10 mouse cellular contexts compared by ENCODE assay signal in the genomic region with DNA sequence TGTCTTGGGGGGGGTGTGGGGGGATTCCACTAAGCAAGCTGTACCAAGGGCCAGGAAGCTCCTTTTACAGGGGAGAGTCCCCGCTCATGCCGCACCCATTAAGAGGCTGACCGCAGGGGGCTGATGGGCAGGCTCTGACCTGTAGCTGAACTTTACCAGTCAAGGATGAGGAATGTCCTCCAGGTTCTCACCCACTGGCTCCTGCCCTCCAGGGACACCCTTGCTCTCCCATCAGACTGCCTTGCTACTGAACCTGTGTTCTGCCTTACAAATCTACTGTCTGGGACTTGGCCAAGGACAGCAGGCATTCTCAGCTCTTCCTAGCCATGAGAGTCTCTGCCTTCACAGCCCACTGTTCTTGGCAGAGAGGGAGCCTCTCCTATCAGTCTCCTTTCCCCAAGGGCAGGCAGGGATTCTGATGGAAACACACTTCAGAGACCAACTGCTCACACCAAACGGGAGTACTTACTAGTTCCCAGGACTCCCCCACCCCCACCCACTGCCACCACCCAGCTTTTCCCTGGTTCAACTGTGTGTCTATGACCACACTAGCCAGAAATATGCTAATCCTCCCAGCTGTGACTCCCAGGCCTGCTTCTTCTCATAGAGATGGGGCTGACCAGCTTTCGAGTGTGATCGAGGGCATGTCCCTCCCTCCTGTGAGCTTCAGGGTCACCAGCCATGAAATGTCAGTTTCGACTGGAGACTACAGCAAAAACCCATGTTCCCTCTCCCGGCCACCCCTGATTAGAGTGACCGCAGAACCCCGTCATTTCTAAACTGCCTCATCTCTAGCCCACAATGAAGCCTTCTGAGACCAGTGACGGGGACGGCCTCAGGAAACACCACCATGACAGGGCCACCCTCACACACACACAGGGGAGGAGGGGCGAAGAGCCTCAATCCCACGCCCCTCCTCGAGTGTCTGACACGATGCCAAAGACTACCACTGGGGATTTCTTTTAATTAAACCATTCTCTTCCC. TPM values are rescaled to one million over a fixed set of nuclear protein-coding genes. Genes with fewer than 3 reads are reported as not detected.
DNase-seq lines count a peak whose midpoint lies in the region; ATAC-seq and TF ChIP-seq lines count a peak whose summit lies in the region.
"Had no signal": no experiment of that assay in that cellular context is flagged by ENCODE, and none has a peak within 500 bp of the region (broad histone marks: within the 10 kb centered on the region; RNA-seq: fewer than 3 reads in every experiment).

No protein-coding gene starts in this region.

- peak; percentile 34 for DNase-seq in lung, postnatal 10 days
- no peak for DNase-seq in lung, adult 2 months
- peak; percentile 19 for DNase-seq in ZHBTc4 (ENCODE audit: low read depth, low spot score)
- DNase-seq in gastrocnemius, adult 8-10 months (ENCODE audit: low spot score in 2 of 2), result no peak
- no peak for DNase-seq in yolk sac, embryonic 10.5 days (ENCODE audit: low spot score)

- TF ChIP-seq CTCF in lung, adult 2 months (IDR thresholded peaks at IDR 0.05; ENCODE audit: insufficient read depth, low read length), result no peak

- H3K9ac ChIP-seq in heart, embryonic 14.5 days (ENCODE audit: low read length), result peak overlapping the region; percentile 44
- no peak overlapping the region for H3K9ac ChIP-seq in neural tube, embryonic 15.5 days (replicated peaks)
- H3K9ac ChIP-seq: neural tube, embryonic 12.5 days had no signal

- peak; percentile 3; the same call in 1 of the 2 replicates for ATAC-seq in heart, embryonic 14.5 days (ENCODE audit: insufficient number of reproducible peaks, insufficient read depth, low FRiP score, low read depth)
- peak; percentile 12; the same call in 1 of the 2 replicates for ATAC-seq in neural tube, embryonic 15.5 days (ENCODE audit: low FRiP score)

- H3K4me2 ChIP-seq in heart, embryonic 14.5 days (ENCODE audit: low read length), result peak overlapping the region; percentile 31
- no peak overlapping the region for H3K4me2 ChIP-seq in neural tube, embryonic 15.5 days
- H3K4me2 ChIP-seq: neural tube, embryonic 12.5 days had no signal

- no peak for TF ChIP-seq POLR2A in lung, adult 2 months (IDR thresholded peaks at IDR 0.05; ENCODE audit: borderline replicate concordance, extremely low read depth, low read depth, low read length)

- no peak overlapping the region for H3K4me3 ChIP-seq in lung, adult 2 months (replicated peaks; ENCODE audit: extremely low read depth, low read depth, low read length)
- no peak overlapping the region for H3K4me3 ChIP-seq in heart, embryonic 14.5 days (ENCODE audit: control insufficient read depth in 1 of 2, insufficient read depth in 1 of 2, low read depth in 1 of 2, low read length in 2 of 2)
- H3K4me3 ChIP-seq in neural tube, embryonic 15.5 days (replicated peaks), result no peak overlapping the region
- H3K4me3 ChIP-seq: erythroblast, embryonic 14.5 days; neural tube, embryonic 12.5 days had no signal

- H3K27me3 ChIP-seq in heart, embryonic 14.5 days (ENCODE audit: control insufficient read depth, insufficient read depth, low read length), result no peaks in the 10 kb centered on the region
- H3K27me3 ChIP-seq in neural tube, embryonic 15.5 days (replicated peaks), result no peaks in the 10 kb centered on the region; the same call in 1 of the 2 replicates
- H3K27me3 ChIP-seq: neural tube, embryonic 12.5 days had no signal

- H3K9me3 ChIP-seq in heart, embryonic 14.5 days (ENCODE audit: control insufficient read depth, low read length), result no peaks in the 10 kb centered on the region
- H3K9me3 ChIP-seq in neural tube, embryonic 15.5 days (replicated peaks), result no peaks in the 10 kb centered on the region
- H3K9me3 ChIP-seq: neural tube, embryonic 12.5 days had no signal

- H3K4me1 ChIP-seq in lung, adult 2 months (ENCODE audit: control insufficient read depth, insufficient read depth, low read length), result peaks cover 7% of the 10 kb centered on the region
- peaks cover 30 to 35% of the 10 kb centered on the region in 2 experiments for H3K4me1 ChIP-seq in heart, embryonic 14.5 days (ENCODE audit: control insufficient read depth in 2 of 2, insufficient read depth in 2 of 2, low read length in 2 of 2)
- peaks cover 39% of the 10 kb centered on the region for H3K4me1 ChIP-seq in neural tube, embryonic 15.5 days

- WGBS in lung, adult 2 months, result 56% methylated on average over 16 of the region's 16 CpGs
- 46% methylated on average over 16 of the region's 16 CpGs for WGBS in heart, embryonic 14.5 days
- WGBS in neural tube, embryonic 15.5 days, result 46% methylated on average over 16 of the region's 16 CpGs

- peak overlapping the region; percentile 40 to 61 for H3K27ac ChIP-seq in heart, embryonic 14.5 days (replicated peaks in 1 of 2; ENCODE audit: control insufficient read depth in 1 of 2, insufficient read depth in 1 of 2, low read depth in 2 of 2, low read length in 2 of 2)
- H3K27ac ChIP-seq in neural tube, embryonic 15.5 days (replicated peaks), result peak overlapping the region; percentile 63
- H3K27ac ChIP-seq: neural tube, embryonic 12.5 days had no signal

- H3K36me3 ChIP-seq in heart, embryonic 14.5 days (ENCODE audit: control insufficient read depth, insufficient read depth, low read length), result no peaks in the 10 kb centered on the region
- no peaks in the 10 kb centered on the region for H3K36me3 ChIP-seq in neural tube, embryonic 15.5 days
- H3K36me3 ChIP-seq: neural tube, embryonic 12.5 days had no signal

RNA-seq across cellular contexts. Expression of a gene that starts 29.1 kb away (rescaled TPM):
- 516 and 573 TPM in 2 replicates for polyA plus RNA-seq in lung, adult 2 months (2012; rRNA removed)
- 400 and 442 TPM in 2 replicates for polyA plus RNA-seq in heart, embryonic 14.5 days (2014; fragmentation: Nextera tagmentation; extraction: Ambion mirVana)
- polyA plus RNA-seq in neural tube, embryonic 15.5 days (2015; fragmentation: Nextera tagmentation; extraction: Ambion mirVana), result 414 and 416 TPM in 2 replicates
- 10 to 100 TPM; 66.1 to 73.7 (median 72.3) TPM for total RNA-seq in gastrocnemius, adult 8-10 months (2022)

RNA-seq across cellular contexts. Expression of a gene that starts 29.2 kb away (rescaled TPM):
- 53.5 and 70.4 TPM in 2 replicates for polyA plus RNA-seq in lung, adult 2 months (2012; rRNA removed)
- polyA plus RNA-seq in heart, embryonic 14.5 days (2014; fragmentation: Nextera tagmentation; extraction: Ambion mirVana), result 118 and 121 TPM in 2 replicates
- polyA plus RNA-seq in neural tube, embryonic 15.5 days (2015; fragmentation: Nextera tagmentation; extraction: Ambion mirVana), result 54.0 and 58.6 TPM in 2 replicates
- 10 to 100 TPM; 16.0 to 21.9 (median 19.6) TPM for total RNA-seq in gastrocnemius, adult 8-10 months (2022)

RNA-seq across cellular contexts. Expression of a gene that starts 60.0 kb away (rescaled TPM):
- polyA plus RNA-seq in lung, adult 2 months (2012; rRNA removed), result not detected in 2 replicates
- polyA plus RNA-seq in heart, embryonic 14.5 days (2014; fragmentation: Nextera tagmentation; extraction: Ambion mirVana), result 0.12 TPM in 1 of 2 replicates, not detected in the other
- polyA plus RNA-seq in neural tube, embryonic 15.5 days (2015; fragmentation: Nextera tagmentation; extraction: Ambion mirVana), result not detected in 2 replicates
- not detected for total RNA-seq in gastrocnemius, adult 8-10 months (2022)
- total RNA-seq: left cerebral cortex, adult 8-10 months had no signal
- polyA plus RNA-seq: erythroblast, embryonic 14.5 days; neural tube, embryonic 12.5 days had no signal

Comparison
In these comparisons a context has a peak if more than half of its experiments do, and no peak if none do; other contexts are left out.
1. DNase-seq: peak in lung, postnatal 10 days (single experiment) and ZHBTc4 (single experiment); none in lung, adult 2 months (single experiment), gastrocnemius, adult 8-10 months (0 of 2) and yolk sac, embryonic 10.5 days (single experiment).